Mouse (Mus musculus) small intestine, adult 2 months (tissue): ENCODE measurements around the gene A1cf.

Experiments used
- CTCF ChIP-seq: fragments of 200-500 bp; IDR thresholded peaks from 2 replicates; pipeline ENCODE4 v1.5.1; 2012; ENCODE audit warnings: low read depth, mild to moderate bottlenecking, control low read depth, inconsistent platforms, low read length, moderate library complexity, mixed read lengths; ENCODE audit not compliant: insufficient replicate concordance, insufficient read length; ENCODE audit errors: extremely low read depth
- POLR2A ChIP-seq: fragments of 200-500 bp; IDR thresholded peaks from 2 replicates; pipeline ENCODE4 v1.6.1; 2012; ENCODE audit warnings: low read depth, mild to moderate bottlenecking, control low read depth, inconsistent platforms, low read length, moderate library complexity

GRCm38 (mm10) chr19:31884594-31884993 is 16.0 kb downstream of the A1cf start:
- TF ChIP-seq POLR2A, result no peak
- no peak for TF ChIP-seq CTCF
